Mouse (Mus musculus): ENCODE measurements at regions not wholly inside any gene's neighbourhood (a gene's known extent, or its start where the extent isn't known, plus 50 kb on each side); places are given as distances from the start of the nearest gene placed in this dataset.
"Not testable (repeated sequence)": the region's sequence is repeated elsewhere in the genome, so short reads cannot be mapped to it uniquely, and the experiment has no call there.

DNA sequence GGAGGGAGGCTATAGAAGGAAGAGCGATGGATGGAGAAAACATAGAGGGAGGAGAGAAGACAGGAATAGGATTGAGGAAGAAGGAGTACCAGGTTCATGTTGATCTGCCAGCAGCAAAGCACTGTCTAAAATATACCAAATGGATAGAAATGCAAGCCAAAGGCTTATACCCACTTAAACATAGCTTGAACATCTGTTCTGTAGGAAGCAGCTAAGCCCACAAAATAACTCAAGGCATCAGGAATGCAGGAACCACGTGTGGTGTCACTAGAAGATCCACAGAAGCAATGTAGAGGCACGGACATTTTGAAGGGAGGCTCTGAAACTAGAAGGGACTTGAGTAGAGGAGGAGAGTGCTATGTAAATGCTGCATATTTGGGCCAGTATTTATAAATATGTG lies 78.9 kb downstream of the Smgc start:
- in situ Hi-C loops (cut with MseI, MboI), result no loop called here

DNA sequence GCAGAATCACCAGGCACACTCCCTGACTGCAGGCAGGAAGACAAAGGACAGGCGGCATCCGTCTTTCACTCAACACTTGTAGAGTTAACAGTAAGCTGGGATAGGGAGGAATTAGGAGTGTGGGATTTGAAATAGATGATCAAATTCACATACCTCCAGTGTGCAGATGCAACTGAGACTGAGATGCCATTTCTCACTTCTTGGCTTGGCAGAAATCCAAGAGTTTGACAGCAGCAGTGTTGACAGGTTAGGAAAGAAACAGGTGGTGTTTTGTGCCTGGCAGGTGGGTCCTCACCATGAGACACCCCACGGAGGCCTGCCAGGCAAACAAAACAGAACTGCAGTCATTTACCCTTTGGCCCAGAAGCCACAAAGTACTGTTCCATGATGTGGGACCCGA lies 79.8 kb downstream of the Smgc start:
- in situ Hi-C loops (cut with MseI, MboI), result no loop called here

DNA sequence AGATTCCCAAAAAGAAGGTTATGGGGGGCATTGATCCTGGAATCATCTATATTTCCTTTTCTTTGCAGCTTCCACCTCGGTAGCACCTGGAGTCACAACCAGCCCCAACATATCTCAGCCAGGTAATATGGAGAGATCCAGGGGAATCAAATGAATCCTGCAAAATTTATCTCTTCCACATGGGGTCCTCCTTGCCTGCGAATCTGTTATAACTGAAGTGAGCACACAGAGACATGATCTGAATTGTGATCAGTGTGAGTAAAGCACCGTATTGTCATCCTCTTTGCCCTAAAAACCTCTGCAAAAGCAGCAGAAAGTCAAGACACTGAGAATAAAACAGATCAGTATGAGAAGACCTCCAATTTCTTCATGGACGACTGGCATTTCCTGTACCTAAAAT lies 86.5 kb downstream of the Smgc start:
- in situ Hi-C loops (cut with MseI, MboI), result no loop called here

DNA sequence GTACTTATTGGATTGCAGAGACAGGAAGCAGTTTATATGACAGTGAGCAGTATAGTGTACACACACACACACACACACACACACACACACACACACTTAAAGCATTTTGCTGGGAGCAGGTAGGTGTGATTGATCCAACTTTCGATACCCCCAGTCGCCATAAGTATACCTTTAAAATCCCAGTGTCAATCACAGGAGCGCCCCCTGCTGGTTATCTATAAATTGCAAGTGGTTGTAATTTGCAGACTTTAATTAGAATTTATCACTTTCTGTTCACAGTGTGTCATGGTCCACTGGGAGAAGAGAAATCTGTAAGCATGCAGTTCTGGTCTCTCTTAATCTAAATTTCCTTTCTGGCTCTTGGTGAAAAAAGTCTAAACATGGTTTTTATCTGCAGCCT lies 89.4 kb downstream of the Smgc start:
- in situ Hi-C loops (cut with MseI, MboI), result loop anchor here in 1 of 2 experiments (5.0 kb wide), 1 partner anchor 145 kb away; no protein-coding TSS in a partner anchor

DNA sequence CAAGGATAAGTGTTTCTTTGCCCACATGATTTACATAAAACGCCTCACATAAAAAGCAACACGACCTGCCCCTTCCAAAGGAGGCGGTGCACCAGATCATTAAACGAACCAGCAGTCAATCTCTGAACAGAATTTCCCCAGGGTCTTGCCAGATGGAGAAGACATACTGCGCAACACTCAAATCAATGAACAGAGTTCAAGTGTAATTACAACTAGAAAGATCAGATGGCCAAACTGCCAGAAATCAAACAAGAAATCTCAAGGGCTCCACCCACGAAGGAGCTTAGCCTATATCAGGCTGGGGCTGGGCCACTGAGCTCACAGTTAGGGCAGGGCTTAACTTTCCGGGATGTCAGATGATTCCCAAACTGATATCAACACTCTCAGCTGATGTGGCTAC lies 90.4 kb downstream of the Smgc start:
- in situ Hi-C loops (cut with MseI, MboI), result loop anchor here in 1 of 2 experiments (5.0 kb wide), 1 partner anchor 146 kb away; no protein-coding TSS in a partner anchor

DNA sequence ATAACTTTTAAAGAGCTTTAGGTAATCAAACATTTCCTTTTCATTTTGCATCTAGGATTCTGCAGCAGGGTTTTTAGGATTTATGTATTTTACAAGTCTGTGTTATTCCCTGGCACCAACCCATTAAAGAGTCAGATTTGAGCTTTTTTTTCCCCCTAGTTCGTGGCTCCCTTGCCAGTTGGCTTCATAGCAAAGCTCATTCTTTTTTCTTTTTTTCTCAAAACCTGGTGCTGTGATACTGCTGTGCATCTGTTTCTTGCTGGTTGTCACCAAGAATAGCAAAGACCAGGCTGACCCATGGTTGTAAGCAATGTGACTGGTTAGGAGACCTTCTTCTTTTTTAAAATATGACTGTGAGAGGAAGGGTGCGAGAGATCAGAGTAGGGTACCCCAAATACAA lies 93.7 kb upstream of the Cntn1 start:
- in situ Hi-C loops (cut with MseI, MboI), result no loop called here

DNA sequence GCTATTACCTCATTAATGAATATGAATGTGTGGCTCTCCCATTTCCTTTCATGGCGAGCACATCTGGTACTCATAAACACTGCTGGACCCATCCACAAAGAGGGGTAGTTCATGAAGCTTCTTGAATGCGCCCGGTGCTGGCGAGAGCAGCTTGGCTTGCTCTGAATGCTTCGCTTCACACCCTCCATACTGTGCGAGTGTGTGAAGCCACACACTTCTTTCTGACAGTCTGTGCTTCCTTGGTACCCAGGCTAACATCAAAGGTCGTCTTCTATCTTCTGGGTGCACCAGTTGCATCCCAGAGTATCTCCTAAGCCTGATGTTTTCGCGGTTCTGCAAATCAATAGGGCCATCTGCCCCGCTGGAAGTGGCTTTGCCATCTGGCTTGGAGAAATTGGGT lies 85.8 kb upstream of the Cntn1 start:
- in situ Hi-C loops (cut with MseI, MboI), result loop anchor here in 1 of 2 experiments (10.0 kb wide), 1 partner anchor 270 kb away; no protein-coding TSS in a partner anchor

DNA sequence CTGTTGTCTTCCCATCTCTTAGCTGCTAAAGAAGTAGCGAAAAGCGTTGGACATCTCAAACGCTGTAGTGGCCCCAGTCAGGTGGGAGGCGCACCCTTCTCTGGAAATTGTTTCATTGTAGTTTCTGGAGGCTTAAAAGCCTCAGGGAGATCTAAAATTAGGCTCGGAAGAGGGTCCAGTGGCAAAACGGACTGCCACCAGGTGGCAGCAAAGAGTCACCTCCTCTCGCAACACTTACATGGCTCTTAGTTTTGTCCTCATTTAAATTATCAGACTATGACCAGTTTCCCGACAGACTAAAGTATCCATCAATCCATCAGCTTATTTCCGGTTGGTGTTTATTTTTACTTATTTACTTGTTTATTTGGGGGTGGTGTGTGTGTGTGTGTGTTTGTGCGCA lies 81.6 kb upstream of the Cntn1 start:
- in situ Hi-C loops (cut with MseI, MboI), result loop anchor here in 1 of 2 experiments (10.0 kb wide), 1 partner anchor 265 kb away; no protein-coding TSS in a partner anchor

DNA sequence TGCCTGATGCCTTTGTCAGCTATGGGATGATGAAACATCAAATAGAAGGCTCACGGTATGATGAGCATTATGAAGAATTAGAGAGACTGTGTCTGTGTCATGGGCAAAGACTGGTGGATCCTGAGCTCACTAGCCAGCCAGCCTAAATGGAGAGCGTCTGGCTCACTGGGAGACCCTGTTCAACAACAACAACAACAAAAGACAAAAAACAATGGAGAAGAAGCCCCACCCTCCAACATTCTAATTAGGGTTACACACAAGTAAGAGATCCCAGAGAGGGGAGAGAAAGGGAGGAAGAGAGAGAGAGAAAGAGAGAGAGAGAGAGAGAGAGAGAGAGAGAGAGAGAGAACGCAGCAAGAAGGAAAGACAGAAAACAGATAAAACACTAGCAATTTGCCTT lies 79.6 kb upstream of the Cntn1 start:
- in situ Hi-C loops (cut with MseI, MboI), result loop anchor here in 1 of 2 experiments (5.0 kb wide), 1 partner anchor 261 kb away; no protein-coding TSS in a partner anchor

DNA sequence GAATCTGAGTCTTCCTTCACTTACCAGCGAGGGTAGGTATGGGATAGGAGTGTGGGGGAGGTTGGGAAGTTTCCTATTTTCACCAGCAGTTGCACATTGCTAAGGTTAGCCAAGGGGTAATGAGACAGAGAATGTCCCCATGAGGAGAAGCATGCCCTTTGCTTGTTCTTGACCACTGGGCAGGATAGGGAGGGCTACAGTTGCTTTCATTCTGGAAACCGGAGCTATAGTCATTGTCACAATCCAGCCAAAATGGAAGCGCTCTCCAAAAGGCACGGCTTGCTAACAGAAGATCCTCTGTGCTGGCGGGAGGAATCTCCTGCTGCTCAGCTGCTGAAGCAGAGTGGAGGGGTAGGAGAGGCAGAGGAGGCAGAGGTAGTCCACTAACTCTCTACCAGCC lies 79.1 kb upstream of the Cntn1 start:
- in situ Hi-C loops (cut with MseI, MboI), result loop anchor here in 1 of 2 experiments (5.0 kb wide), 1 partner anchor 260 kb away; no protein-coding TSS in a partner anchor

DNA sequence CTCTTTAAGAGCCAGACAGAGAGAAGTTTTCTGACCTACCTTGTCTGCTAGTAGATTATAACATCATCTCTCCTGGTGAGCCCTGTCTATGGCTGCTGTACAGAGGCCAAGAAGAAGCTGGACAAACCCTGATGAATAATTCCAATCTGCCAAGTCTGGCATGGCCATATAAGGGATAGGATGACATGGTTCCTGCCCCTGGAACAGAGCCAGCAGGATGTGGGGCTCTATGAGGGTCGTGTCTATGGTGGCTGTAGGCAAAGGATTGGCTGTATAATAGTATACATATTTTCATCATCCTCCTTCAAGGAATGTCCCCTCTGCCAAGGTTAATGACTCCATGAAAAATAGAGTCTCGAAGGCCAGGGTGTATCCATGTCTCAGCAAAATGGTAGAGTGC lies 75.4 kb upstream of the Cntn1 start:
- in situ Hi-C loops (cut with MseI, MboI), result no loop called here

DNA sequence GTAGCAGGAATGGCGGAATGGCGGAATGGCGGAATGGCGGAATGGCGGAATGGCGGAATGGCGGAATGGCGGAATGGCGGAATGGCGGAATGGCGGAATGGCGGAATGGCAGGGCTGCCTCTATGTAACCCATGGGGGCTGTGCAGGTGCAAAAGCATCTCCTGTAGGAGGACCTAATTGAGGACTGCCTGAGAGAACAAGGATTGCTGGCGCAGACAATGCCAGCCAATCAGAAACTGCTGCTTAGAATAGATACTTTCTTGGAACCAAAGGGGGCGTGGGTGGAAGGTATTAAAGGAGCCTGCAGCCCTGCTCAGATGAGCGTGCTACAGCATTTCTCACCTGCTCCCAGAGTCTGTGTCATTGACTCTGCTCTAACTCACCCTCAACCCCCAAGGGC lies 67.8 kb upstream of the Cntn1 start:
- in situ Hi-C loops (cut with MseI, MboI), result not testable (repeated sequence)

DNA sequence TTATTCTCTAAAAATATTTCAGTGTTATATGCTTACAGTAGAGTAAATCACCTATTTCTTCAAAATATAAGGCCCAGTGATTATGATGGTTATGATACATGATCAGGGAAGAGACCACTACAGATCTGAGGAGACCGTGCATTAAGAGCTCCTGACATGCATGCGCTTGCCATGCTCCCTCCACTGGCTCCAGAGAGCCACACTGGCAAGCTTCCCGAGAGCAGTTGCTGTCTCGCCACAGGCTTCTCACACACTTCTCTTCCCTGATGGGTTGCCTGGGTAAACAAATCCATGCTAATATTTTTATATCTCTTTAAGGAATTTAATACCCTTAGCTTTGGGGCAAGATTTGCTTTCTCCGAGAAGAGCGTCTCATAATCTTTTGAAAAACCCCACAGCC lies 50.9 kb upstream of the Cntn1 start:
- in situ Hi-C loops (cut with MseI, MboI), result no loop called here
